Mouse (Mus musculus): Measurements from ENCODE around the gene Fnip1.

Fnip1 gene

GRCm38 (mm10) chr11:54539031-54539430 lies 101.0 kb downstream of the Fnip1 start:
- in situ Hi-C loops (cut with MboI; ENCODE audit: unreplicated experiment in 2 of 2): loop anchor here in 1 of 2 experiments (10.0 kb wide), 1 partner anchor 234 kb away; the partner anchor contains the start of gene Acsl6

- in situ Hi-C loops (cut with MboI; ENCODE audit: unreplicated experiment in 2 of 2): loop anchor here in 1 of 2 experiments (10.0 kb wide), 1 partner anchor 235 kb away; the partner anchor contains the start of gene Acsl6
Measured at GRCm38 (mm10) chr11:54539486-54539885, 101.5 kb downstream of the Fnip1 start.

GRCm38 (mm10) chr11:54540328-54540727 lies 102.3 kb downstream of the Fnip1 start:
- in situ Hi-C loops (cut with MboI; ENCODE audit: unreplicated experiment in 2 of 2): no loop called here

- in situ Hi-C loops (cut with MboI; ENCODE audit: unreplicated experiment in 2 of 2): no loop called here
Measured at GRCm38 (mm10) chr11:54542414-54542813, 104.4 kb downstream of the Fnip1 start.

GRCm38 (mm10) chr11:54554970-54555369 lies 117.0 kb downstream of the Fnip1 start:
- in situ Hi-C loops (cut with MboI; ENCODE audit: unreplicated experiment in 2 of 2): no loop called here

- in situ Hi-C loops (cut with MboI; ENCODE audit: unreplicated experiment in 2 of 2): loop anchor here in 1 of 2 experiments (5.0 kb wide), 3 partner anchors 135 to 365 kb away; partner anchors contain the start of gene Lyrm7
Measured at GRCm38 (mm10) chr11:54562761-54563160, 124.8 kb downstream of the Fnip1 start.
